Mouse (Mus musculus) midbrain, embryonic 16.5 days (tissue): ENCODE measurements around the gene Gjd2. TPM values are rescaled to one million over a fixed set of nuclear protein-coding genes. Genes with fewer than 3 reads are reported as not detected.

ENCODE experiments used
- ATAC-seq: fragments of 200-750 bp; cut with Nextera tagmentation; 2 replicates; pipeline ENCODE4 v1.8.0; 2017; ENCODE audit warnings: moderate TSS enrichment
- H3K27ac ChIP-seq: fragments of 300-500 bp; sonication (generic); 2 replicates; pipeline ENCODE4 v1.5.1; 2014; ENCODE audit warnings: mild to moderate bottlenecking, low read length, mixed read lengths
- H3K27me3 ChIP-seq: fragments of 300-500 bp; sonication (generic); 2 replicates; pipeline ENCODE4 v1.6.1; 2014; ENCODE audit warnings: low read depth, low read length, mixed read lengths; ENCODE audit not compliant: control insufficient read depth, insufficient read depth
- H3K36me3 ChIP-seq: fragments of 300-500 bp; sonication (generic); 2 replicates; pipeline ENCODE4 v1.6.1; 2014; ENCODE audit warnings: mild to moderate bottlenecking, low read length, moderate library complexity, mixed read lengths; ENCODE audit not compliant: control insufficient read depth, insufficient read depth
- H3K4me1 ChIP-seq: fragments of 300-500 bp; sonication (generic); 2 replicates; pipeline ENCODE4 v1.6.1; 2014; ENCODE audit warnings: mild to moderate bottlenecking, low read length, mixed read lengths; ENCODE audit not compliant: control insufficient read depth, insufficient read depth
- H3K4me2 ChIP-seq: fragments of 300-500 bp; sonication (generic); 2 replicates; pipeline ENCODE4 v1.6.1; 2014; ENCODE audit warnings: mild to moderate bottlenecking, low read length, mixed read lengths
- H3K4me3 ChIP-seq: fragments of 300-500 bp; sonication (generic); 2 replicates; pipeline ENCODE4 v1.5.1; 2014; ENCODE audit warnings: low read depth, mild to moderate bottlenecking, low read length, moderate library complexity, mixed read lengths
- H3K9ac ChIP-seq: fragments of 300-500 bp; sonication (generic); 2 replicates; pipeline ENCODE4 v1.6.1; 2014; ENCODE audit warnings: low read depth, low read length, mixed read lengths
- H3K9me3 ChIP-seq: fragments of 300-500 bp; sonication (generic); replicated peaks from 2 replicates; pipeline ENCODE4 v1.6.1; 2014; ENCODE audit warnings: mild to moderate bottlenecking, low read length, mixed read lengths; ENCODE audit not compliant: control insufficient read depth, poor library complexity, severe bottlenecking
- WGBS: fragments of 180-500 bp; shearing (Covaris S2); extraction: QIAGEN DNeasy Blood & Tissue Kit; methylation state at CpG from one replicate; pipeline ENCODE4 v1.1.7; 2014; 5-methylcytosine and 5-hydroxymethylcytosine counted together
- polyA plus RNA-seq: library from polyadenylated mRNA; unstranded; fragments of >200 nt; fragmentation: Nextera tagmentation; extraction: Ambion mirVana; gene quantifications from 2 replicates; pipeline ENCODE4 v1.2.1, GENCODE M21; 2015

Gjd2 gene
- polyA plus RNA-seq, 1 experiment from 2014 or later = 11.9 TPM

DNA sequence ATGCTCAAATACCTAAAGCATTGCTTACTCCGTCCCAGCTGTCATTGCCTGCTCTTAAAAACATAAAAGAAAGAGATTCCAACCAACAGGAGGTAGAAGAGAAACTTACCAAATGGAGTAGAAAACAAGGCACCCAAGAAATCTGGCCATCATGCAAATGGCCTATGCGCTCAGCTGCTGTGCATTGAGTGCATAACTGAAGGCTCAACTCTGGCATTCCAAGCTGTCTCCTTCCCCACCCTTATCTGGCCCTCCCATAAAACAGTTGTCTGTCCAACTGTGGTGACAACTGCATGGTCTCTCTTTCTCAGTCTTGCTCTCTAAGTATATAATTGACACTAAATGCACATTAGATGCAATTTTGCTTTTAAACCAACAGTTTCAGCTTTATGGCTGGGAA lies 28.5 kb downstream of the Gjd2 start:
- Histone ChIP-seq H3K9ac (no peak overlapping the region), H3K36me3 (no peaks in the 10 kb centered on the region), H3K27ac (no peak overlapping the region), H3K4me2 (no peak overlapping the region), H3K27me3 (no peaks in the 10 kb centered on the region), H3K9me3 (no peaks in the 10 kb centered on the region), H3K4me3 (no peak overlapping the region), H3K4me1 (no peaks in the 10 kb centered on the region)
- WGBS = 85% methylated on average over 2 of the region's 2 CpGs
- ATAC-seq = no peak

DNA sequence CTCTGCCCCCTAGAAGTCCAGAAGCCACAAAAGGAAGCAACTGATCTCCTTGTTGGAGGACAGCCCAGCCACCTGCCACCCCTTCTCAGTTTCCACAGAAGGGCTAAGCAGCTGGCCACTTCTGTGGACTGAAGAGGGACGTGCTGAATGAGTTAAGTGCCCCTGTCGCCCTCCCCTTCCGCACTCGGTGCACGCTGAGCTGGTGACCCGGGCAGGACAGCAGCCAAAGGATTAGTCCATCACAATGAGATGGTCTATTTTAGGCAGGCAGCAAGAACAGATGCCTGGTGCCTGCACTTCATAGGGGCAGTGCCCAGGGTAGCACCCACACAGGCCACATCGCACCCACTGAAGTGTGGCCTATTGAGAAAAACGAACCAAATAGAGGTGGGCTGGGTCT lies 32.8 kb downstream of the Gjd2 start:
- Histone ChIP-seq H3K4me2 (no peak overlapping the region), H3K27me3 (no peaks in the 10 kb centered on the region), H3K36me3 (no peaks in the 10 kb centered on the region), H3K9me3 (no peaks in the 10 kb centered on the region), H3K4me1 (no peaks in the 10 kb centered on the region; the same call in 1 of the 2 replicates), H3K27ac (no peak overlapping the region), H3K4me3 (no peak overlapping the region), H3K9ac (no peak overlapping the region)
- 29% methylated on average over 8 of the region's 8 CpGs for WGBS
- peak; percentile 67; the same call in 1 of the 2 replicates for ATAC-seq

DNA sequence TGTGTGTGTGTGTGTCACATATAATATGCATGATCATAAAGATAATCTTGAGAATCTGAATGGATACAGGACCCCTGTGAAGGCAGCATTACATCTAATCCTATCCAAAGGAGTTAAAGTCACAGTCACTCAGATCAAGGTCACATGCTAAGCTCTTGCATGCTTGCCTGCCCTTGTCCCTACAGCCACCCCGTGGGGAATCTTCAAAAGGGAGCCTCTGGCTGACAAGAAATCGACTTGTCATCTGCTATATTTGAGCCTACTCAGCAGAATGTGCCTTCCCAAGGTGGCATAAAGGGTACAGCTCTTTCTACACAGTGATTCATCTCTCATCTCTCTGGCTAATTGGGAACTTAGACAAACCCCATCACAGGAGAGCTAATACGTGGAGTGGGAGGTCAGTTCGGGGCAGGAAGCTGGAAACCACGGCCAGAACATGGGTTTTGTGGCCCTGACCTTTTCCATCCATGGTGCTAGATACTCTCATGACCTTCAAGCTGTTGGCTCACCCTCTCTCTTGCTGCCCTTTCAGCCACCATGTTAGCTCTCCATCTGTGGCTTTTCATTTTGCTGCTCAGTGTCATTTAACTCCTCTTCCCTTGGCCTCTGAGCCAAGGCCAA lies 35.2 kb downstream of the Gjd2 start:
- Histone ChIP-seq H3K4me3 (no peak overlapping the region), H3K36me3 (no peaks in the 10 kb centered on the region), H3K9me3 (no peaks in the 10 kb centered on the region), H3K4me1 (no peaks in the 10 kb centered on the region; the same call in 1 of the 2 replicates), H3K27me3 (no peaks in the 10 kb centered on the region), H3K27ac (no peak overlapping the region), H3K4me2 (no peak overlapping the region), H3K9ac (no peak overlapping the region)
- WGBS = 52% methylated on average over 5 of the region's 5 CpGs
- no peak for ATAC-seq

DNA sequence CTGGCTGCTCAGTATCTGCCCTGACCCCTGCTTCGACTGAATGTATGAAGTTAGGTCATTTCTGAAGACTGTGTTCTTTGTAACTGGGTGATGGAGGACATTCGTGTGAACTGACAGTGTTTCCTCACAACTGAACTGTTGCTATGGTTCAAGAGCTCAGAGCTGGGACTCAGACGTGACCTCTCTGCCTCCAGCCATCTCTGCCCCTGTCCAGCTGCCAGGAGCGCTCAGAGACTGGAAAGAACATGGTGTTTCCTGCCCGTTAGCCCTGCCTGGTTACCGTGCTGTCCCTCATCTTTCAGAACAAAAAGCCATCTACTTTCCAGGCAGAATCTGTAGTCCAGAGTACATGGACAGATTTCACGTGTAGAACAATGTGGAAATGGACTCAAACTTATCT lies 39.5 kb downstream of the Gjd2 start:
- no peaks in the 10 kb centered on the region for H3K36me3 ChIP-seq
- 71% methylated on average over 7 of the region's 7 CpGs for WGBS
- no peak overlapping the region for H3K4me2 ChIP-seq
- H3K9ac ChIP-seq = no peak overlapping the region
- H3K4me1 ChIP-seq = no peaks in the 10 kb centered on the region; the same call in 1 of the 2 replicates
- no peak overlapping the region for H3K27ac ChIP-seq
- H3K27me3 ChIP-seq = no peaks in the 10 kb centered on the region
- no peak for ATAC-seq
- H3K4me3 ChIP-seq = no peak overlapping the region
- H3K9me3 ChIP-seq = no peaks in the 10 kb centered on the region; the same call in 1 of the 2 replicates

DNA sequence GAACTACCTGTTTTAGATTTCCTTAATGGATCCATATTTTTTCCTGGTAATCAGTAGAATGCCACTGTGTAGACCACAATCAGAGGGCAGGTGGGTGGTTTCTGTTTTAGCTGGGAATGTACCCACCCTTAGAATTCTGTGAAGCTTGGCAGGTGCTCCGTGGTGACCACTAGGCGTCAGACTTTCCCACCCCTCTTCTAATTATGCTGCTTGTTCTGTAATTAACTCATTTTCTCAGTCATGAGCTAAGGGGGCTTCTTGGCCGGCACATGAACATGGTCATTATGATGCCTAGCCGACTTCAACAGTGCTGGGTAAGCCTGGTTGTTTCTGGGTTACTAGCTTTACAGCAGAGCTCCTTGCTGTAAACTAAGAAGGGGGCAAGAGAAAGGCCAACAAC lies 47.0 kb downstream of the Gjd2 start:
- Histone ChIP-seq H3K4me1 (no peaks in the 10 kb centered on the region), H3K27ac (no peak overlapping the region), H3K9ac (no peak overlapping the region), H3K27me3 (no peaks in the 10 kb centered on the region), H3K36me3 (no peaks in the 10 kb centered on the region), H3K4me3 (no peak overlapping the region), H3K9me3 (no peaks in the 10 kb centered on the region; the same call in 1 of the 2 replicates), H3K4me2 (no peak overlapping the region)
- ATAC-seq = no peak
- WGBS = 29% methylated on average over 4 of the region's 4 CpGs

Other genes with a start within 250 kb of the Gjd2 start
- gene Scg5, start 184.5 kb downstream of the Gjd2 start, polyA plus RNA-seq = 255 and 297 TPM in 2 replicates
- 4.0 and 6.4 TPM in 2 replicates for gene Arhgap11a, start 165.0 kb downstream of the Gjd2 start, polyA plus RNA-seq
- gene Actc1, start 39.9 kb upstream of the Gjd2 start, polyA plus RNA-seq = 0.51 and 0.97 TPM in 2 replicates
- 32.0 and 43.5 TPM in 2 replicates for gene Aqr, start 173.4 kb upstream of the Gjd2 start, polyA plus RNA-seq
- 5.8 and 6.3 TPM in 2 replicates for gene Zfp770, start 187.8 kb upstream of the Gjd2 start, polyA plus RNA-seq